In the genomic region with DNA sequence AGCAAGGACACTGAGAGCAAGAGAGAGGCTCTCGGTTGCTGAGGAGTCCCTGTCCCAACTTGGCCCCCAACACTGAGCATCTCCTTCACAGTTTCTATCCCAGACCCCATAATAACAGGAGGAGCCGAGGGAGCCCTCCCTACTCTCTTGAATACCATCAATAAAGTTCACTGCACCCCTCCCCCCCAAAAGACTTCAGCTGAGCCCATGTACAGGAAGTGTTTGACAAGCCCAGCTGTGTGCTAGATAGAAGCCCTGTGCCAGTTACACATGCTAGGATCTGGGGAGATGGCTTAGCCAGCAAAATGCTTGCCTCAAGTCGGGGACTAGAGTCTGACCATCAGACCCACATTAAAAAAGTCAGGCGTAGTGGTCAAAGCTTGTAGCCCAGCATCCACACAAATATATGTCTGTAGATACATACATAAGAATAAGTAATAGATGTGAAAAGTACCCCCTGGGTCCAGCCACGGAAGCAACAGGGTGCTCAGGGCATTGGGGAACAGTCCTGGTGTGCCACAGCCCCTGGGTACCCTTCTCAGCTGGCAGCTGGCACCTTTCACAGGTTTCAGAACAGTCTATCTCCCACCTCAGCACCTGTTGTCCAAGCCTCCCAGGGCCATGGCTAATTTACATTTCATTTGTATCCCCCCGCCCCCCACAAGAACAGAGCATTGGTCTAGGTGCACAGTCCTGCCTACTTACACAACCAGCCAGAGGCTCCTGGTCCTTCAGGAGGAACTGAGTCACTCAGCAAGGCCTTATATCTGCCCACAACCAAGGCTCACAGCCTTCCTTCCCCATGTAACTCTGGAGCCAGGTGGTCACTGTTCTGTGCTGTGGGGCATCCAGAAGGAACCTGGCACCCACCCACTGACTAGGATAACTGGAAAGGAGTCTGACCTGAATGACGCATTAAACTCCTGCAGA, we compare ENCODE assay signal across 19 mouse cellular contexts. TPM values are rescaled to one million over a fixed set of nuclear protein-coding genes. Genes with fewer than 3 reads are reported as not detected.
A peak's percentile ranks its signal among the peaks of the same experiment; 100 is the strongest.
DNase-seq lines count a peak whose midpoint lies in the region; TF ChIP-seq lines count a peak whose summit lies in the region.
"Had no signal": no experiment of that assay in that cellular context is flagged by ENCODE, and none has a peak within 500 bp of the region (broad histone marks: within the 10 kb centered on the region; RNA-seq: fewer than 3 reads in every experiment).

No protein-coding gene starts in this region.

- TF ChIP-seq POLR2A in kidney, adult 2 months (IDR thresholded peaks at IDR 0.05; ENCODE audit: low read depth, low read length), result no peak

- no peaks in the 10 kb centered on the region for H3K27me3 ChIP-seq in kidney, adult 2 months (replicated peaks; ENCODE audit: control insufficient read depth, insufficient read depth, low read length)
- H3K27me3 ChIP-seq: embryonic facial prominence, embryonic 12.5 days; Patski had no signal

- DNase-seq in 416B (ENCODE audit: low read depth) (peak; percentile 84), A20 (ENCODE audit: low read depth, low spot score) (peak; percentile 83), liver (no peak)
- DNase-seq in thymus, postnatal 0 days (ENCODE audit: low spot score), result peak; percentile 85
- peak; percentile 25 to 49 for DNase-seq in thymus, postnatal 36 days
- no peak for DNase-seq in kidney, adult 2 months
- no peak for DNase-seq in right cerebral cortex, postnatal 4 days
- DNase-seq: adrenal gland, adult 2 months; adrenal gland, postnatal 25 days; cerebellum, adult 2 months; cerebellum, postnatal 10 days; gastrocnemius, postnatal 10 days; heart, adult 2 months had no signal

- H3K36me3 ChIP-seq in kidney, adult 2 months (ENCODE audit: control insufficient read depth, insufficient read depth, low read length), result peaks cover 2% of the 10 kb centered on the region; the same call in 1 of the 2 replicates

- H3K27ac ChIP-seq in kidney, adult 2 months (ENCODE audit: insufficient read depth, low read depth, low read length), result no peak overlapping the region
- H3K27ac ChIP-seq: embryonic facial prominence, embryonic 12.5 days; heart, adult 2 months; hindbrain, embryonic 10.5 days; hindbrain, embryonic 14.5 days had no signal

- TF ChIP-seq CTCF in kidney, adult 2 months (conservative IDR thresholded peaks at IDR 0.05; ENCODE audit: insufficient read depth, insufficient read length, low read depth, low read length), result no peak

- 87% methylated on average over 7 of the region's 7 CpGs for WGBS in kidney, adult 2 months

- 0 out of 2 replicates have a peak, but pooled peaks cover 2% of the 10 kb centered on the region for H3K4me1 ChIP-seq in kidney, adult 2 months (ENCODE audit: control insufficient read depth, insufficient read depth, low read length)

- no peak overlapping the region for H3K4me3 ChIP-seq in kidney, adult 2 months (ENCODE audit: insufficient read depth, low read depth, low read length)
- H3K4me3 ChIP-seq: embryonic facial prominence, embryonic 12.5 days; heart, adult 2 months; heart, embryonic 12.5 days; hindbrain, embryonic 10.5 days had no signal

RNA-seq across cellular contexts. Expression of gene Mef2b, which starts 8.4 kb away (rescaled TPM):
- 7.5 and 9.8 TPM in 2 replicates for polyA plus RNA-seq in thymus, postnatal 0 days (2015; fragmentation: Nextera tagmentation; extraction: Ambion mirVana)
- 0.10 and 0.16 TPM in 2 replicates for polyA plus RNA-seq in kidney, adult 2 months (2012; rRNA removed)
- polyA plus RNA-seq: activated CD4-positive, CD25-positive, alpha-beta regulatory T cell, adult 4 months; heart, embryonic 12.5 days had no signal

RNA-seq across cellular contexts. Expression of gene Borcs8, which starts 8.6 kb away (rescaled TPM):
- polyA plus RNA-seq in thymus, postnatal 0 days (2015; fragmentation: Nextera tagmentation; extraction: Ambion mirVana), result 67.0 and 88.3 TPM in 2 replicates
- polyA plus RNA-seq in kidney, adult 2 months (2012; rRNA removed), result 107 and 111 TPM in 2 replicates

RNA-seq across cellular contexts. Expression of gene Rfxank, which starts 9.0 kb away (rescaled TPM):
- polyA plus RNA-seq in thymus, postnatal 0 days (2015; fragmentation: Nextera tagmentation; extraction: Ambion mirVana), result 21.7 and 24.1 TPM in 2 replicates
- polyA plus RNA-seq in kidney, adult 2 months (2012; rRNA removed), result 29.9 and 31.9 TPM in 2 replicates

RNA-seq across cellular contexts. Expression of gene Nr2c2ap, which starts 16.8 kb away (rescaled TPM):
- 51.9 and 60.6 TPM in 2 replicates for polyA plus RNA-seq in thymus, postnatal 0 days (2015; fragmentation: Nextera tagmentation; extraction: Ambion mirVana)
- 13.8 and 14.8 TPM in 2 replicates for polyA plus RNA-seq in kidney, adult 2 months (2012; rRNA removed)

RNA-seq across cellular contexts. Expression of gene Tmem161a, which starts 24.2 kb away (rescaled TPM):
- polyA plus RNA-seq in thymus, postnatal 0 days (2015; fragmentation: Nextera tagmentation; extraction: Ambion mirVana), result 41.5 and 44.1 TPM in 2 replicates
- polyA plus RNA-seq in kidney, adult 2 months (2012; rRNA removed), result 85.2 and 115 TPM in 2 replicates

Comparison
In these comparisons a context has a peak if more than half of its experiments do, and no peak if none do; other contexts are left out.
1. DNase-seq: peak in 416B (single experiment), A20 (single experiment), thymus, postnatal 0 days (single experiment) and thymus, postnatal 36 days (2 of 2); none in kidney, adult 2 months (single experiment), right cerebral cortex, postnatal 4 days (single experiment) and liver (single experiment).